8 mouse cellular contexts compared by ENCODE assay signal in genomic region chr3:94785958-94786357, GRCm38 (mm10). TPM values are rescaled to one million over a fixed set of nuclear protein-coding genes. Genes with fewer than 3 reads are reported as not detected.
A peak's percentile ranks its signal among the peaks of the same experiment; 100 is the strongest.
DNase-seq lines count a peak whose midpoint lies in the region; ATAC-seq and TF ChIP-seq lines count a peak whose summit lies in the region.

No protein-coding gene starts in this region.

- peak overlapping the region; percentile 57 for H3K4me3 ChIP-seq in heart, embryonic 12.5 days
- H3K4me3 ChIP-seq in ES-E14 (ENCODE audit: insufficient read depth in 1 of 2, low read depth in 1 of 2, low read length in 2 of 2, poor library complexity in 1 of 2, severe bottlenecking in 1 of 2), result peak overlapping the region; percentile 70 to 96
- peak overlapping the region; percentile 45 for H3K4me3 ChIP-seq in hindbrain, embryonic 11.5 days (ENCODE audit: low read depth, low read length)
- peak overlapping the region; percentile 56 for H3K4me3 ChIP-seq in lung, postnatal 0 days (ENCODE audit: low read depth, low read length)

- no peaks in the 10 kb centered on the region for H3K9me3 ChIP-seq in heart, embryonic 12.5 days (replicated peaks)
- H3K9me3 ChIP-seq in ES-E14 (ENCODE audit: control insufficient read depth, insufficient read depth, low read depth, low read length), result no peaks in the 10 kb centered on the region
- no peaks in the 10 kb centered on the region for H3K9me3 ChIP-seq in hindbrain, embryonic 11.5 days (ENCODE audit: control insufficient read depth, low read length)
- H3K9me3 ChIP-seq in lung, postnatal 0 days (ENCODE audit: low read length), result no peaks in the 10 kb centered on the region

- no peak for ATAC-seq in heart, embryonic 12.5 days (ENCODE audit: insufficient number of reproducible peaks, low FRiP score)
- no peak for ATAC-seq in hindbrain, embryonic 11.5 days (ENCODE audit: low FRiP score)
- peak; percentile 8 for ATAC-seq in lung, postnatal 0 days

- no peak for TF ChIP-seq EP300 in lung, postnatal 0 days (IDR thresholded peaks at IDR 0.05)

- H3K27ac ChIP-seq in heart, embryonic 12.5 days (ENCODE audit: poor library complexity, severe bottlenecking), result no peak overlapping the region
- H3K27ac ChIP-seq in ES-E14 (ENCODE audit: insufficient read depth, low read depth, low read length, poor library complexity, severe bottlenecking), result no peak overlapping the region
- H3K27ac ChIP-seq in hindbrain, embryonic 11.5 days (ENCODE audit: low read depth, low read length), result no peak overlapping the region
- peak overlapping the region; percentile 95 for H3K27ac ChIP-seq in lung, postnatal 0 days (ENCODE audit: low read length)

- no peak for DNase-seq in heart, adult 11 months
- no peak for DNase-seq in ES-E14 (ENCODE audit: low read depth, low spot score)
- DNase-seq in hindbrain, embryonic 11.5 days (ENCODE audit: low spot score), result no peak
- no peak for DNase-seq in lung, postnatal 0 days (ENCODE audit: low spot score)
- no peak for DNase-seq in adrenal gland, postnatal 10 days
- no peak for DNase-seq in layer of hippocampus, adult 9-10 months (ENCODE audit: low spot score)
- no peak for DNase-seq in layer of hippocampus, adult 8-10 months (ENCODE audit: low spot score in 2 of 2)

- in situ Hi-C loops in ES-E14 (cut with MboI; ENCODE audit: low sequenced_read_pairs in 2 of 2, unreplicated experiment in 2 of 2), result no loop called here

- peak overlapping the region; percentile 81 for H3K4me2 ChIP-seq in heart, embryonic 12.5 days
- peak overlapping the region; percentile 77 for H3K4me2 ChIP-seq in hindbrain, embryonic 11.5 days (replicated peaks; ENCODE audit: low read depth, low read length)
- peak overlapping the region; percentile 88 for H3K4me2 ChIP-seq in lung, postnatal 0 days (replicated peaks; ENCODE audit: low read depth, low read length)

- 2% methylated on average over 14 of the region's 14 CpGs for WGBS in heart, embryonic 12.5 days
- 0% methylated on average over 14 of the region's 14 CpGs for WGBS in hindbrain, embryonic 11.5 days
- WGBS in lung, postnatal 0 days, result 3% methylated on average over 12 of the region's 14 CpGs

- peak overlapping the region; percentile 62 for H3K9ac ChIP-seq in heart, embryonic 12.5 days
- peak overlapping the region; percentile 64 for H3K9ac ChIP-seq in ES-E14 (ENCODE audit: insufficient read depth, low read depth, low read length, poor library complexity, severe bottlenecking)
- H3K9ac ChIP-seq in hindbrain, embryonic 11.5 days (ENCODE audit: low read depth, low read length), result peak overlapping the region; percentile 25; the same call in 1 of the 2 replicates
- 0 out of 2 replicates have a peak overlapping the region, but pooled peaks have one; percentile 2 for H3K9ac ChIP-seq in lung, postnatal 0 days (replicated peaks; ENCODE audit: low read depth)

- no peaks in the 10 kb centered on the region for H3K36me3 ChIP-seq in heart, embryonic 12.5 days
- no peaks in the 10 kb centered on the region for H3K36me3 ChIP-seq in ES-E14 (ENCODE audit: control insufficient read depth, insufficient read depth, low read length, poor library complexity, severe bottlenecking)
- H3K36me3 ChIP-seq in hindbrain, embryonic 11.5 days (ENCODE audit: control insufficient read depth, insufficient read depth, low read length), result no peaks in the 10 kb centered on the region
- no peaks in the 10 kb centered on the region for H3K36me3 ChIP-seq in lung, postnatal 0 days (ENCODE audit: insufficient read depth, low read length)

- TF ChIP-seq CTCF in lung, postnatal 0 days (IDR thresholded peaks at IDR 0.05), result no peak

- peaks cover 42% of the 10 kb centered on the region for H3K27me3 ChIP-seq in heart, embryonic 12.5 days (replicated peaks)
- no peaks in the 10 kb centered on the region for H3K27me3 ChIP-seq in hindbrain, embryonic 11.5 days (ENCODE audit: control insufficient read depth, insufficient read depth, low read length)
- no peaks in the 10 kb centered on the region for H3K27me3 ChIP-seq in lung, postnatal 0 days (replicated peaks; ENCODE audit: insufficient read depth, low read length)

- peaks cover 16% of the 10 kb centered on the region for H3K4me1 ChIP-seq in heart, embryonic 12.5 days (replicated peaks)
- H3K4me1 ChIP-seq in ES-E14 (ENCODE audit: control insufficient read depth in 2 of 2, insufficient read depth in 2 of 2, low read length in 2 of 2, poor library complexity in 1 of 2), result peaks cover 2 to 22% of the 10 kb centered on the region in 2 experiments
- no peaks in the 10 kb centered on the region; the same call in 1 of the 2 replicates for H3K4me1 ChIP-seq in hindbrain, embryonic 11.5 days (replicated peaks; ENCODE audit: control insufficient read depth, insufficient read depth, low read length)
- H3K4me1 ChIP-seq in lung, postnatal 0 days (ENCODE audit: insufficient read depth, low read depth, low read length), result no peaks in the 10 kb centered on the region

TF ChIP-seq in ES-E14, 5 proteins besides CTCF, POLR2A, EP300 and RAD21:
- TF ChIP-seq MAFK (IDR thresholded peaks at IDR 0.05; ENCODE audit: insufficient read depth, low read depth, low read length) (no peak), HCFC1 (IDR thresholded peaks at IDR 0.05; ENCODE audit: borderline replicate concordance, insufficient read depth, low read length) (no peak), ZNF384 (IDR thresholded peaks at IDR 0.05; ENCODE audit: low read depth, low read length) (no peak), ZC3H11A (IDR thresholded peaks at IDR 0.05; ENCODE audit: borderline replicate concordance, low read depth, low read length) (no peak), CHD2 (IDR thresholded peaks at IDR 0.05; ENCODE audit: low read depth, low read length) (no peak)

RNA-seq across cellular contexts. Expression of gene Cgn, which starts 0.3 kb away (rescaled TPM):
- 2.1 and 2.4 TPM in 2 replicates for polyA plus RNA-seq in heart, embryonic 12.5 days (2016; fragmentation: Nextera tagmentation; extraction: Ambion mirVana)
- total RNA-seq in ES-E14 (2012; rRNA removed), result 28.8 and 47.1 TPM in 2 replicates
- 2.7 and 3.5 TPM in 2 replicates for polyA plus RNA-seq in hindbrain, embryonic 11.5 days (2014; fragmentation: Nextera tagmentation; extraction: Ambion mirVana)
- 29.6 and 37.6 TPM in 2 replicates for polyA plus RNA-seq in lung, postnatal 0 days (2015; fragmentation: Nextera tagmentation; extraction: Ambion mirVana)
- total RNA-seq in adrenal gland, postnatal 10 days (2021), result 1 to 10 TPM; 3.1 to 4.6 TPM
- 1 to 10 TPM; 4.0 to 5.5 (median 4.7) TPM for total RNA-seq in layer of hippocampus, adult 8-10 months (2022)

RNA-seq across cellular contexts. Expression of gene Pogz, which starts 51.4 kb away (rescaled TPM):
- 12.3 and 12.8 TPM in 2 replicates for polyA plus RNA-seq in heart, embryonic 12.5 days (2016; fragmentation: Nextera tagmentation; extraction: Ambion mirVana)
- 26.6 and 27.1 TPM in 2 replicates for total RNA-seq in ES-E14 (2012; rRNA removed)
- polyA plus RNA-seq in hindbrain, embryonic 11.5 days (2014; fragmentation: Nextera tagmentation; extraction: Ambion mirVana), result 23.8 and 24.3 TPM in 2 replicates
- 6.8 and 8.1 TPM in 2 replicates for polyA plus RNA-seq in lung, postnatal 0 days (2015; fragmentation: Nextera tagmentation; extraction: Ambion mirVana)
- total RNA-seq in adrenal gland, postnatal 10 days (2021), result 10 to 100 TPM; 24.8 to 41.9 TPM
- 10 to 100 TPM; 52.0 to 71.5 (median 61.4) TPM for total RNA-seq in layer of hippocampus, adult 8-10 months (2022)

Comparison
In these comparisons a context has a peak if more than half of its experiments do, and no peak if none do; other contexts are left out.
1. H3K9ac ChIP-seq: peak in every context shown above with its lines; median percentile 64 in ES-E14; 62 in heart, embryonic 12.5 days; 25 in hindbrain, embryonic 11.5 days; 2 in lung, postnatal 0 days.